Mouse (Mus musculus) MEL (cell line): Measurements from ENCODE around the gene Tmem231. TPM values are rescaled to one million over a fixed set of nuclear protein-coding genes. Genes with fewer than 3 reads are reported as not detected.

Source experiments
- DNase-seq: peaks from one replicate; pipeline ENCODE4 v3.0.0; 2011; ENCODE audit warnings: low read depth, low spot score
- H3K27ac ChIP-seq: 2 replicates; pipeline ENCODE4 v1.5.1; 2012; ENCODE audit warnings: low read depth, mild to moderate bottlenecking, control low read depth, low read length, moderate library complexity; ENCODE audit not compliant: control insufficient read depth
- H3K27me3 ChIP-seq, 2 experiments: fragments of 150-350 bp in 1 of 2; sonication (generic) in 1 of 2; 2 replicates each; pipeline ENCODE4 v1.6.1; 2012; ENCODE audit warnings: low read length in 2 of 2, mild to moderate bottlenecking in 2 of 2, improper control_type of control experiment in 1 of 2, moderate library complexity in 1 of 2; ENCODE audit not compliant: insufficient read depth in 2 of 2, control insufficient read depth in 1 of 2
- H3K36me3 ChIP-seq, 2 experiments: 2 replicates each; pipeline ENCODE4 v1.6.1; 2012 to 2014; ENCODE audit warnings: low read length in 2 of 2, improper control_type of control experiment in 1 of 2, inconsistent platforms in 1 of 2, mild to moderate bottlenecking in 1 of 2; ENCODE audit not compliant: insufficient read depth in 2 of 2, control insufficient read depth in 1 of 2
- H3K4me1 ChIP-seq, 2 experiments: fragments of 150-350 bp in 1 of 2; sonication (generic) in 1 of 2; 2 replicates each; pipeline ENCODE4 v1.6.1; 2012; ENCODE audit warnings: low read length in 2 of 2, improper control_type of control experiment in 1 of 2, mild to moderate bottlenecking in 1 of 2; ENCODE audit not compliant: insufficient read depth in 2 of 2, control insufficient read depth in 1 of 2
- H3K4me3 ChIP-seq, 2 experiments: fragments of 150-350 bp in 1 of 2; sonication (generic) in 1 of 2; 2 replicates each; pipeline ENCODE4 v1.5.1; 2012; ENCODE audit warnings: low read depth in 2 of 2, low read length in 2 of 2, mild to moderate bottlenecking in 2 of 2, moderate library complexity in 2 of 2, control low read depth in 1 of 2, improper control_type of control experiment in 1 of 2; ENCODE audit not compliant: control insufficient read depth in 1 of 2, insufficient read depth in 1 of 2
- H3K79me2 ChIP-seq: 2 replicates; pipeline ENCODE4 v1.6.1; 2012; ENCODE audit warnings: mild to moderate bottlenecking, low read length, moderate library complexity; ENCODE audit not compliant: control insufficient read depth, poor library complexity, insufficient read depth
- H3K9ac ChIP-seq: 2 replicates; pipeline ENCODE4 v1.6.1; 2012; ENCODE audit warnings: low read depth, mild to moderate bottlenecking, control low read depth, low read length, moderate library complexity; ENCODE audit not compliant: control insufficient read depth, poor library complexity, severe bottlenecking
- H3K9me3 ChIP-seq: fragments of 150-350 bp; sonication (generic); replicated peaks from 2 replicates; pipeline ENCODE4 v1.6.1; 2012; ENCODE audit warnings: mild to moderate bottlenecking, low read length, improper control_type of control experiment, moderate library complexity; ENCODE audit not compliant: insufficient read depth
- BHLHE40 ChIP-seq: IDR thresholded peaks from 2 replicates; pipeline ENCODE4 v1.6.1; 2012; ENCODE audit warnings: low read depth, mild to moderate bottlenecking, inconsistent platforms, low read length, improper control_type of control experiment, borderline replicate concordance
- CHD1 ChIP-seq: IDR thresholded peaks from 2 replicates; pipeline ENCODE4 v1.6.1; 2012; ENCODE audit warnings: low read depth, mild to moderate bottlenecking, inconsistent platforms, low read length, improper control_type of control experiment
- CHD2 ChIP-seq: IDR thresholded peaks from 2 replicates; pipeline ENCODE4 v1.6.1; 2011; ENCODE audit warnings: low read length, improper control_type of control experiment
- E2F4 ChIP-seq: IDR thresholded peaks from 2 replicates; pipeline ENCODE4 v1.6.1; 2011; ENCODE audit warnings: low read depth, low read length, improper control_type of control experiment, borderline replicate concordance
- ELF1 ChIP-seq: IDR thresholded peaks from 2 replicates; pipeline ENCODE4 v1.6.1; 2014; ENCODE audit warnings: low read depth, mild to moderate bottlenecking, inconsistent platforms, low read length, improper control_type of control experiment, moderate library complexity
- EP300 ChIP-seq, 2 experiments: IDR thresholded peaks; 2 replicates each; pipeline ENCODE4 v1.6.1; 2011; ENCODE audit warnings: improper control_type of control experiment in 2 of 2, low read length in 2 of 2, low read depth in 1 of 2, mild to moderate bottlenecking in 1 of 2
- GABPA ChIP-seq: IDR thresholded peaks from 2 replicates; pipeline ENCODE4 v1.6.1; 2012; ENCODE audit warnings: low read depth, mild to moderate bottlenecking, inconsistent platforms, low read length, improper control_type of control experiment, moderate library complexity
- GATA1 ChIP-seq: IDR thresholded peaks from 2 replicates; pipeline ENCODE4 v1.6.1; 2011; ENCODE audit warnings: low read depth, low read length, improper control_type of control experiment
- HCFC1 ChIP-seq: IDR thresholded peaks from 2 replicates; pipeline ENCODE4 v1.6.1; 2012; ENCODE audit warnings: low read depth, mild to moderate bottlenecking, inconsistent platforms, low read length, improper control_type of control experiment, moderate library complexity
- JUND ChIP-seq: IDR thresholded peaks from 2 replicates; pipeline ENCODE4 v1.6.1; 2011; ENCODE audit warnings: low read depth, mild to moderate bottlenecking, improper control_type of control experiment, low read length
- KAT2A ChIP-seq: conservative IDR thresholded peaks from 2 replicates; pipeline ENCODE4 v1.6.1; 2012; ENCODE audit warnings: low read depth, low read length, improper control_type of control experiment, inconsistent platforms
- MEF2A ChIP-seq: IDR thresholded peaks from 2 replicates; pipeline ENCODE4 v1.6.1; 2014; ENCODE audit warnings: low read depth, mild to moderate bottlenecking, inconsistent platforms, low read length, improper control_type of control experiment; ENCODE audit not compliant: poor library complexity, insufficient replicate concordance, severe bottlenecking; ENCODE audit errors: extremely low read depth
- MYB ChIP-seq: IDR thresholded peaks from 2 replicates; pipeline ENCODE4 v1.6.1; 2011; ENCODE audit warnings: mild to moderate bottlenecking, low read depth, low read length, improper control_type of control experiment
- NELFE ChIP-seq: IDR thresholded peaks from 2 replicates; pipeline ENCODE4 v1.6.1; 2011; ENCODE audit warnings: low read depth, low read length, improper control_type of control experiment
- NRF1 ChIP-seq: IDR thresholded peaks from 2 replicates; pipeline ENCODE4 v1.6.1; 2014; ENCODE audit warnings: low read depth, mild to moderate bottlenecking, inconsistent platforms, low read length, improper control_type of control experiment, moderate library complexity; ENCODE audit not compliant: poor library complexity, insufficient read depth, severe bottlenecking
- POLR2A ChIP-seq, 2 experiments: IDR thresholded peaks; 2 replicates each; pipeline ENCODE4 v1.6.1; 2011 to 2012; ENCODE audit warnings: low read length in 2 of 2, mild to moderate bottlenecking in 2 of 2, control low read depth in 1 of 2, improper control_type of control experiment in 1 of 2, low read depth in 1 of 2, moderate library complexity in 1 of 2; ENCODE audit not compliant: control insufficient read depth in 1 of 2, insufficient read depth in 1 of 2, poor library complexity in 1 of 2
- POLR2AphosphoS2 ChIP-seq: IDR thresholded peaks from 2 replicates; pipeline ENCODE4 v1.6.1; 2011; ENCODE audit warnings: low read length, improper control_type of control experiment
- RAD21 ChIP-seq: IDR thresholded peaks from 2 replicates; pipeline ENCODE4 v1.6.1; 2011; ENCODE audit warnings: mild to moderate bottlenecking, low read depth, low read length, improper control_type of control experiment
- RCOR1 ChIP-seq: IDR thresholded peaks from 2 replicates; pipeline ENCODE4 v1.6.1; 2012; ENCODE audit warnings: low read depth, mild to moderate bottlenecking, inconsistent platforms, low read length, improper control_type of control experiment
- SIN3A ChIP-seq: IDR thresholded peaks from 2 replicates; pipeline ENCODE4 v1.6.1; 2012; ENCODE audit warnings: low read length, improper control_type of control experiment, inconsistent platforms
- TBP ChIP-seq: IDR thresholded peaks from 2 replicates; pipeline ENCODE4 v1.8.0; 2011; ENCODE audit warnings: low read depth, low read length, improper control_type of control experiment
- TCF12 ChIP-seq: IDR thresholded peaks from 2 replicates; pipeline ENCODE4 v1.6.1; 2014; ENCODE audit warnings: low read depth, mild to moderate bottlenecking, inconsistent platforms, low read length, improper control_type of control experiment, moderate library complexity
- USF1 ChIP-seq: IDR thresholded peaks from 2 replicates; pipeline ENCODE4 v1.6.1; 2014; ENCODE audit warnings: low read depth, mild to moderate bottlenecking, inconsistent platforms, low read length, improper control_type of control experiment, moderate library complexity
- USF2 ChIP-seq, 2 experiments: IDR thresholded peaks; 2 replicates each; pipeline ENCODE4 v1.6.1; 2011 to 2012; ENCODE audit warnings: improper control_type of control experiment in 2 of 2, low read length in 2 of 2, borderline replicate concordance in 1 of 2, inconsistent platforms in 1 of 2, low read depth in 1 of 2, mild to moderate bottlenecking in 1 of 2; ENCODE audit not compliant: insufficient read depth in 1 of 2
- ZKSCAN1 ChIP-seq: IDR thresholded peaks from 2 replicates; pipeline ENCODE4 v1.6.1; 2012; ENCODE audit warnings: low read depth, mild to moderate bottlenecking, inconsistent platforms, low read length, improper control_type of control experiment, moderate library complexity
- ZMIZ1 ChIP-seq: IDR thresholded peaks from 2 replicates; pipeline ENCODE4 v1.6.1; 2012; ENCODE audit warnings: low read depth, mild to moderate bottlenecking, inconsistent platforms, low read length, improper control_type of control experiment, moderate library complexity
- ZNF384 ChIP-seq: IDR thresholded peaks from 2 replicates; pipeline ENCODE4 v1.6.1; 2012; ENCODE audit warnings: low read depth, mild to moderate bottlenecking, inconsistent platforms, low read length, improper control_type of control experiment
- polyA plus RNA-seq, 2 experiments: library from polyadenylated mRNA; stranded (reverse) in 1 of 2; unstranded in 1 of 2; fragments of >175 nt in 1 of 2; fragments of >200 nt in 1 of 2; gene quantifications; 2 replicates each; pipeline versions ENCODE4 v1.2.1 to v1.2.4; 2012; ENCODE audit warnings: low replicate concordance in 2 of 2, low read depth in 1 of 2; ENCODE audit not compliant: insufficient read length in 2 of 2, insufficient read depth in 1 of 2, missing spikeins in 1 of 2
- total RNA-seq: library from RNA; depleted of rRNA; stranded (reverse); fragments of 300-350 nt; gene quantifications from 2 replicates; pipeline ENCODE4 v1.2.3, GENCODE M21; 2012

The Tmem231 gene
- total and polyA plus RNA-seq, 3 experiments, result 0.85 to 2.5 TPM; not detected in 1

DNA sequence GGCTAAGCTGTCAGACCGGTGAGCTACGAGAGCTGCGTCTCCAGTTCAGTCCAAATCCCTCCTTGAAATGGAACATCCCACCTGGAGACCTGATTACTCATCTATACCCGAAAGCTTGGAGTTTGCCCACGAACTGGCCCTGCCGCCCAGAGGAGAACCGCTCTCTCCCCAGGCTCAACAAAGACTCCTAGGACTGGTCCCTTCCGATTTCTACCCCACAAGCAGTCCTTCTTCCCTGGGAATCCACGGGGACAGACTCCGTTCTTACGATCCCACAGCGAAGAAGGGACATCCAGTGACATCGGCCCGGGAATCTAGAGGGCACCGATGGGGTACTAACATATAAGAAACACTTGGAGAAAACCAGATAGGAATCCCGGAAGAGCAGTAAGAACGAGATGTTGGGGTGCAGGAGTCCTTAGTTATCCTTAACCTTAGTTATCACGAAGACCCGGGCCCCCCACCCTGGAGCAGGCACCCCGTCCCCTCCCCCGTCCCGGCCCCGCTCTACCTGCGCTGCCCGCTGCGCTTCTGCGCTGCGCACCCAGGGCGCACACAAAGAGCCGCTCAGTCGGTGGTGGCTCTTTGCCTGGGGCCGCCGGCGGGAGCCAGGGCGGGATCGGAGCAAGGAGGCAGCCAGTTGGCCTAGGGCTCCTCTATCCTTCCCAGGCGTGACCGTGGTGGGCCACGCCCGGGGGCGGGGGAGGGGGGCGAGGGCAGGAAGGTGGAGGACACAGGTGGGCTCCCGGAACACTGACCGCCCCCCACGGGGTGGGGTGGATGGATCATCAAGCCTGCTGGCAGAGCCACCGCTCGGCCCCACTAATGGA, 23.8 kb downstream of the Tmem231 start, which contains the start of gene Chst5:
Chst5 (minus strand) TSS at position 827 of the 830 bp plus-strand sequence.
- no peaks in the 10 kb centered on the region for H3K27me3 ChIP-seq
- no peaks in the 10 kb centered on the region for H3K4me1 ChIP-seq
- no peak within 1 kb of the TSS for H3K4me3 ChIP-seq
- H3K27ac ChIP-seq, result no peak within 1 kb of the TSS
- TF ChIP-seq TCF12 (no peak), SIN3A (no peak), GATA1 (no peak), HCFC1 (no peak), MYB (no peak), CHD2 (no peak), TBP (no peak), BHLHE40 (no peak), MEF2A (no peak), JUND (no peak), ZMIZ1 (no peak), ELF1 (no peak), RAD21 (no peak), ZKSCAN1 (no peak), NELFE (no peak), ZNF384 (no peak), CHD1 (no peak), EP300 (IDR thresholded peaks at IDR 0.05; ENCODE audit: low read depth in 1 of 2, low read length in 2 of 2) (no peak), POLR2A (IDR thresholded peaks at IDR 0.05; ENCODE audit: control insufficient read depth in 1 of 2, insufficient read depth in 1 of 2, low read depth in 1 of 2, low read length in 2 of 2, poor library complexity in 1 of 2) (no peak)
- TF ChIP-seq, all 39 proteins: peak for 0
- DNase-seq, result no peak
- H3K9ac ChIP-seq, result no peak within 1 kb of the TSS
- no peaks in the 10 kb centered on the region for H3K79me2 ChIP-seq
- no peaks in the 10 kb centered on the region for H3K9me3 ChIP-seq
- no peaks in the 10 kb centered on the region for H3K36me3 ChIP-seq

DNA sequence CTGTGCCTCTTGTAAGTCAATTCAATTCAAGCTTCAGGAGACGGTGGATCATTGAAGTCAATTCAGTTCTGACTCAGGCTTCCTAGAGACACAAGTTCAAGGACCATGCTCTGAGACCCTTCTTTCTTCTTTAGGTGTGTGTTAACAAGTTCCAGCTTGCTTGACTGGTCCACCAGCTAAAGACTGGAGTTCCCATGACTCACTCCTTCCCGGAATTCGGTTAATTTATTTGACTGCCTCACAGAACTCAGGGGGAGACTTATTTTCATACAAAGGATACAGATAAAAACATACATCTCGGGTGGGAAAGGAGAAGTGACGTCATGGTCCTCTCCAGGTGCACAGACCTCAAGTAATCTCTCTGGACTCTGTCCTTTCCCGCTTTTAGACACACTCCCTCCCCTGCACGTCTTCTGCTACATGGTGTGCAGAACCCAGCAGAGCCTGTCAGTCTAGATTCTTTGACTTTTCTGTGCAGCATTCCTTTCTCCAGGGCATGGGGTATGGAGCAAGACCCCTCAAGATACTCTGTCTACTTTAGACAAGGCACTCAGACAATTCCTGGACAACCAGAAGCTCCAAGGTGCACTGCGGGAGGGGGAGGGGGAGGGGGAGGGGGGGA, 28.1 kb downstream of the Tmem231 start:
- peaks cover 0 to 8% of the 10 kb centered on the region in 2 experiments; a peak in 2 of 4 replicates for H3K4me1 ChIP-seq
- no peak for DNase-seq
- no peaks in the 10 kb centered on the region for H3K27me3 ChIP-seq
- H3K9me3 ChIP-seq, result no peaks in the 10 kb centered on the region
- TF ChIP-seq GABPA (no peak), USF2 (IDR thresholded peaks at IDR 0.05; ENCODE audit: borderline replicate concordance in 1 of 2, insufficient read depth in 1 of 2, low read depth in 1 of 2, low read length in 2 of 2) (no peak), POLR2AphosphoS2 (no peak), USF1 (no peak), EP300 (IDR thresholded peaks at IDR 0.05; ENCODE audit: low read depth in 1 of 2, low read length in 2 of 2) (no peak), E2F4 (no peak), KAT2A (no peak), HCFC1 (no peak), TBP (no peak), TCF12 (no peak), NELFE (no peak), NRF1 (no peak), RCOR1 (no peak), CHD2 (no peak)
- no peak overlapping the region for H3K27ac ChIP-seq
- H3K9ac ChIP-seq, result no peak overlapping the region
- H3K4me3 ChIP-seq, result no peak overlapping the region
- no peaks in the 10 kb centered on the region for H3K79me2 ChIP-seq
- H3K36me3 ChIP-seq, result peaks cover 0 to 4% of the 10 kb centered on the region in 2 experiments; a peak in 1 of 4 replicates
